Mouse (Mus musculus) limb, embryonic 14.5 days (tissue): ENCODE results near the gene Clasp1. TPM values are rescaled to one million over a fixed set of nuclear protein-coding genes. Genes with fewer than 3 reads are reported as not detected.

Experiments used
- ATAC-seq: fragments of 200-750 bp; cut with Nextera tagmentation; 2 replicates; pipeline ENCODE4 v1.8.0; 2017; ENCODE audit warnings: low read depth, moderate number of reproducible peaks, moderate TSS enrichment; ENCODE audit not compliant: low FRiP score
- DNase-seq: peaks from one replicate; pipeline ENCODE4 v3.0.0-alpha.2; 2015; ENCODE audit warnings: low spot score
- H3K27ac ChIP-seq: fragments of 300-500 bp; sonication (generic); replicated peaks from 2 replicates; pipeline ENCODE4 v1.5.1; 2014; ENCODE audit warnings: low read depth, mild to moderate bottlenecking, low read length, moderate library complexity, mixed read lengths
- H3K27me3 ChIP-seq: fragments of 300-500 bp; sonication (generic); 2 replicates; pipeline ENCODE4 v1.6.1; 2014; ENCODE audit warnings: low read length, mixed read lengths; ENCODE audit not compliant: control insufficient read depth, insufficient read depth
- H3K36me3 ChIP-seq: fragments of 300-500 bp; sonication (generic); 2 replicates; pipeline ENCODE4 v1.6.1; 2014; ENCODE audit warnings: mild to moderate bottlenecking, low read length, moderate library complexity, mixed read lengths; ENCODE audit not compliant: control insufficient read depth, insufficient read depth
- H3K4me1 ChIP-seq: fragments of 300-500 bp; sonication (generic); 2 replicates; pipeline ENCODE4 v1.6.1; 2014; ENCODE audit warnings: antibody characterized with exemption, low read length, mixed read lengths; ENCODE audit not compliant: control insufficient read depth, insufficient read depth
- H3K4me2 ChIP-seq: fragments of 300-500 bp; sonication (generic); replicated peaks from 2 replicates; pipeline ENCODE4 v1.6.1; 2014; ENCODE audit warnings: low read depth, mild to moderate bottlenecking, low read length, moderate library complexity; ENCODE audit not compliant: severe bottlenecking
- H3K4me3 ChIP-seq: fragments of 300-500 bp; sonication (generic); replicated peaks from 2 replicates; pipeline ENCODE4 v1.5.1; 2014; ENCODE audit warnings: low read length
- H3K9ac ChIP-seq: fragments of 300-500 bp; sonication (generic); 2 replicates; pipeline ENCODE4 v1.6.1; 2014; ENCODE audit warnings: mild to moderate bottlenecking, low read depth, low read length, moderate library complexity; ENCODE audit not compliant: severe bottlenecking
- H3K9me3 ChIP-seq: fragments of 300-500 bp; sonication (generic); 2 replicates; pipeline ENCODE4 v1.6.1; 2016; ENCODE audit warnings: low read length; ENCODE audit not compliant: control insufficient read depth
- POLR2A ChIP-seq: fragments of 200-500 bp; IDR thresholded peaks from 2 replicates; pipeline ENCODE4 v1.8.0; 2012; ENCODE audit warnings: inconsistent platforms, mild to moderate bottlenecking, moderate library complexity, borderline replicate concordance; ENCODE audit not compliant: insufficient read depth, insufficient read length; ENCODE audit errors: extremely low read depth
- WGBS: fragments of 180-500 bp; shearing (Covaris S2); extraction: QIAGEN DNeasy Blood & Tissue Kit; methylation state at CpG from one replicate; pipeline ENCODE4 v1.1.7; 2014; 5-methylcytosine and 5-hydroxymethylcytosine counted together
- polyA plus RNA-seq, 2 experiments: library from polyadenylated mRNA; depleted of rRNA in 1 of 2; stranded (reverse) in 1 of 2; unstranded in 1 of 2; fragments of >200 nt; fragmentation: Nextera tagmentation in 1 of 2; extraction: Ambion mirVana in 1 of 2; gene quantifications; 2 replicates each; pipeline versions ENCODE4 v1.2.1 to v1.2.3; 2012 to 2014

Clasp1 gene
- polyA plus RNA-seq, 2 experiments, result 47.8 to 48.5 TPM

GRCm38 (mm10) chr1:118440547-118440946 is 51.7 kb downstream of the Clasp1 start:
- TF ChIP-seq POLR2A, result no peak
- Histone ChIP-seq H3K9ac (no peak overlapping the region), H3K27me3 (no peaks in the 10 kb centered on the region), H3K27ac (no peak overlapping the region), H3K9me3 (no peaks in the 10 kb centered on the region), H3K4me1 (0 out of 2 replicates have a peak, but pooled peaks cover 5% of the 10 kb centered on the region), H3K4me3 (no peak overlapping the region), H3K4me2 (no peak overlapping the region), H3K36me3 (no peaks in the 10 kb centered on the region)
- ATAC-seq, result no peak
- 83% methylated on average over 1 of the region's 1 CpGs for WGBS
- no peak for DNase-seq

- Histone ChIP-seq H3K27me3 (no peaks in the 10 kb centered on the region), H3K9me3 (no peaks in the 10 kb centered on the region), H3K4me2 (no peak overlapping the region), H3K9ac (no peak overlapping the region), H3K27ac (no peak overlapping the region), H3K36me3 (no peaks in the 10 kb centered on the region), H3K4me3 (no peak overlapping the region), H3K4me1 (0 out of 2 replicates have a peak, but pooled peaks cover 5% of the 10 kb centered on the region)
- no peak for ATAC-seq
- WGBS, result 88% methylated on average over 7 of the region's 7 CpGs
- TF ChIP-seq POLR2A, result no peak
- DNase-seq, result no peak
Measured at GRCm38 (mm10) chr1:118444420-118444819, 55.6 kb downstream of the Clasp1 start.

- 38% methylated on average over 3 of the region's 3 CpGs for WGBS
- Histone ChIP-seq H3K27ac (no peak overlapping the region), H3K27me3 (no peaks in the 10 kb centered on the region), H3K4me2 (no peak overlapping the region), H3K36me3 (no peaks in the 10 kb centered on the region), H3K9ac (no peak overlapping the region), H3K9me3 (no peaks in the 10 kb centered on the region), H3K4me3 (no peak overlapping the region), H3K4me1 (0 out of 2 replicates have a peak, but pooled peaks cover 5% of the 10 kb centered on the region)
- no peak for TF ChIP-seq POLR2A
- DNase-seq (no peak), ATAC-seq (peak; percentile 51; the same call in 1 of the 2 replicates)
Measured at GRCm38 (mm10) chr1:118444988-118445387, 56.1 kb downstream of the Clasp1 start.

GRCm38 (mm10) chr1:118445441-118445840 is 56.6 kb downstream of the Clasp1 start:
- ATAC-seq (0 out of 2 replicates have a peak, but pooled peaks have one; percentile 28), DNase-seq (no peak)
- H3K4me2 ChIP-seq, result no peak overlapping the region
- no peak for TF ChIP-seq POLR2A
- H3K36me3 ChIP-seq, result no peaks in the 10 kb centered on the region
- 0 out of 2 replicates have a peak, but pooled peaks cover 5% of the 10 kb centered on the region for H3K4me1 ChIP-seq
- no peaks in the 10 kb centered on the region for H3K27me3 ChIP-seq
- H3K4me3 ChIP-seq, result no peak overlapping the region
- no peak overlapping the region for H3K27ac ChIP-seq
- no peak overlapping the region for H3K9ac ChIP-seq
- no peaks in the 10 kb centered on the region for H3K9me3 ChIP-seq
- 76% methylated on average over 6 of the region's 6 CpGs for WGBS

- no peaks in the 10 kb centered on the region for H3K36me3 ChIP-seq
- 84% methylated on average over 3 of the region's 3 CpGs for WGBS
- no peak overlapping the region for H3K4me2 ChIP-seq
- ATAC-seq (no peak), DNase-seq (no peak)
- H3K4me1 ChIP-seq, result 0 out of 2 replicates have a peak, but pooled peaks cover 5% of the 10 kb centered on the region
- H3K27ac ChIP-seq, result no peak overlapping the region
- H3K9ac ChIP-seq, result no peak overlapping the region
- H3K27me3 ChIP-seq, result no peaks in the 10 kb centered on the region
- TF ChIP-seq POLR2A, result no peak
- H3K4me3 ChIP-seq, result no peak overlapping the region
- H3K9me3 ChIP-seq, result no peaks in the 10 kb centered on the region
Measured at GRCm38 (mm10) chr1:118446006-118446405, 57.1 kb downstream of the Clasp1 start.
